Mouse (Mus musculus) heart, adult 11 months (tissue): ENCODE results near the gene Npr2.

Experiments
- DNase-seq: peaks from one replicate; pipeline ENCODE4 v3.0.0; 2022

Gene Npr2

DNA sequence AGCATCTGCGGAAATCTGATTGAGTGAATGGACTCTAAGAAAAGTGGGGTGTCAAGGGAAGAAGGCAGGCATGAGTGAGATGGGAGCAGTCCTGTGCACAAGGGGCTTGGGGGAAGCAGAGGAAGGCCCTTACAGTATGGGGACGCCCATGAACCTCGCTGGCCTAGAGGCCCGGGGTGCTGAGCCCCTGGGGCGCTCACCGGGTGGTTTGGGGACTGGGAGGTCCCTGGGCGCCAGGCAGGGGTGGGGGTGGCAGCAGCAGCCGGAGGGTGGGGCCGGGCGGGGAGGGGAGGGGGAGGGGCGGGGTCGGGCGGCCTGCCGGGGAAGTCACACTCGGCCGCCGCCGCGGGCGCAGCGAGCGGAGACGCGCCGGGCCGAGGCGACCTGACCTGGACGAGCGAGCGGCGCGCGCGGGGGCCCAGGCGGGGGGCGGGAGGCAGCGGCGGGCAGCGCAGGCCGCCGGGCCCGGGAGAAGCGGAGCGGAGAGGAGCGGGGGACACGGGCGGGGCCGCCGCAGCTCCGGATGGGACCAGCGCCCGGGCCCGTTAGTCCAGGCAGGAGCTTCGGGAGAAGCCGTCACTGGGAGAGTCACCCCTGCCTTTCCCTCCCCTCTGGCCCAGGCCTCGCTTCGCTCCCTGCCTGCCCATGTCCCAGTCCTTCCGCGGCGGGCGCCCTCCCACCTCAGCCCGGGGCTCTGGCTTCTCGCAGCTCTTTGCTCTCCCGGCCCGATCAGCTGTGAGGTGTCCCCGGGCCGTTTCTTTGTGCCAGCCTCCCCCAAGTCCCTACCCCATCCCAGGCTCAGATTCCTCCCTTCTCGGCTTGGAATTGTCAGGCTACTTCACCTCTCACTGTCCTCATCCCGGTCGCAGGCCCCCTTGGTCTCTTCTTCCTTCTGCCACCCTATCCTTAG is at the start of gene Npr2:
Gene Npr2, plus strand, starts transcription at position 890 of the 910 bp plus-strand sequence.
- DNase-seq = peak; percentile 98

GRCm38 (mm10) chr4:43582241-43582640 is 49.5 kb upstream of the Npr2 start:
- DNase-seq = peak; percentile 76

- peak; percentile 95 for DNase-seq
These were observed 48.3 kb upstream of the Npr2 start for GRCm38 (mm10) chr4:43583421-43583820.

- peak; percentile 97 for DNase-seq
These were observed 47.0 kb upstream of the Npr2 start, which contains the start of gene Msmp for GRCm38 (mm10) chr4:43584444-43585416. Msmp (minus strand) TSS chr4:43584494.

- DNase-seq = peak; percentile 88
These were observed 46.1 kb upstream of the Npr2 start for GRCm38 (mm10) chr4:43585682-43586081.

DNA sequence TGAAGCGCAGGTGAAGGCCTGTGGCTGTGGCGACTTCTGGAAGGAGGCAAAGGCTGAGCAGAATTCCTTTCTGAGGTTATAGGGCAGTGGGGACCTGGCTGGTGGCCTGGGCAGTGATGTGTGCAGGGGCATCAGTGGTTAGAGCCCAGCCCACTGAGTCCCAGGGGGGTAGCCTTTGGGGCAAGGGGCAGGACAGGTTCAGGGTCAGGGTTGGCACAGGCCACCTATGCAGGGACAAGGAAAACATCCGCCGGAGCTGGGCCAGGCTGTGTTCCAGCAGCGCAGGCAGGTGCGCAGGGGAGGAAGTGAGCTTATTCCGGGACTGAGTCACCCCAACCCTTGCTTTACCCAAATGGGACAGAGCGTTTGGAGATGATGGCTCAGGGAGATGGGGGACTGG is 45.3 kb upstream of the Npr2 start:
- DNase-seq = peak; percentile 99

- peak; percentile 98 for DNase-seq
These were observed 44.1 kb upstream of the Npr2 start for GRCm38 (mm10) chr4:43587681-43588080.

DNA sequence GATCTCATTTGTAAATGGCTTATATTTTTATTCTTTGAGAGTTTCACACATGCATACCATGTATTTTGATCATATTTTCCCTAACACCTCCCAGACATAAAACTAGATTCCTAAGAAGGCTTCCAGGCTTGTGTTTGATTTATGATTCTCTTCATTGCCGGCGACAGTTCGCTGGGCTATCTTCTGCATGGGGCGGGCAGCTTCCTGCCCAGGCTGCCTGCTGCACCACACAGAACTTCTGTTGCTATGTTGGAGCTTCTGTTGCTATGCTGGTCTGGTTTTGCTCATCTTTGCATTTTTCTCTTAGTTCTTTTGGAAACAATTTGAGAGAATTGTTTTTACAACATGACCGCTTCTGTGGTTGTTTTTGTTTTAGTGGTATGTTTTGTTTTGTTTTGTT is 40.2 kb upstream of the Npr2 start:
- DNase-seq = no peak

GRCm38 (mm10) chr4:43591961-43592360 is 39.8 kb upstream of the Npr2 start:
- peak; percentile 64 for DNase-seq

DNA sequence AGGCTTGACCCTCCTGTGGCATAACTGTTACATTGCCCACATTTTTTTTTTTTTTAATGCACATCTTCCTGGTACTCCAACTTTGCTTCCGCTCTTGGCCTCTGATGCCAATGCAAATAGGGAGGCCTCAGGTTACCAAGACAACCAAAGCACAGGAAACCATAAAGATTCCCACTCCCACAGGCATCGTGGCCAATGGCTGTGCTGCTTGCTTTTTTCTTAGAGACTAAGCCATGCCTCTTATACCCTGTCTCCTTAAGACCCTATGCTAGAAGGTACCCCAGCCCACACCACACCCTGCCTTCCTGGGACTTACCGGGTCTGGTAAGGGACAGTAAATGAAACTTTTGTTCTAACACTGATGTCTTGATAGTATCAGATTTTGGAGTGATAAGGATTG is 38.3 kb upstream of the Npr2 start:
- DNase-seq = peak; percentile 74

- peak; percentile 76 for DNase-seq
These were observed 35.1 kb upstream of the Npr2 start for GRCm38 (mm10) chr4:43596597-43596996.

- DNase-seq = peak; percentile 36
These were observed 33.5 kb upstream of the Npr2 start for GRCm38 (mm10) chr4:43598200-43598599.

GRCm38 (mm10) chr4:43598650-43599380 is 32.9 kb upstream of the Npr2 start:
- peak; percentile 57 for DNase-seq

DNA sequence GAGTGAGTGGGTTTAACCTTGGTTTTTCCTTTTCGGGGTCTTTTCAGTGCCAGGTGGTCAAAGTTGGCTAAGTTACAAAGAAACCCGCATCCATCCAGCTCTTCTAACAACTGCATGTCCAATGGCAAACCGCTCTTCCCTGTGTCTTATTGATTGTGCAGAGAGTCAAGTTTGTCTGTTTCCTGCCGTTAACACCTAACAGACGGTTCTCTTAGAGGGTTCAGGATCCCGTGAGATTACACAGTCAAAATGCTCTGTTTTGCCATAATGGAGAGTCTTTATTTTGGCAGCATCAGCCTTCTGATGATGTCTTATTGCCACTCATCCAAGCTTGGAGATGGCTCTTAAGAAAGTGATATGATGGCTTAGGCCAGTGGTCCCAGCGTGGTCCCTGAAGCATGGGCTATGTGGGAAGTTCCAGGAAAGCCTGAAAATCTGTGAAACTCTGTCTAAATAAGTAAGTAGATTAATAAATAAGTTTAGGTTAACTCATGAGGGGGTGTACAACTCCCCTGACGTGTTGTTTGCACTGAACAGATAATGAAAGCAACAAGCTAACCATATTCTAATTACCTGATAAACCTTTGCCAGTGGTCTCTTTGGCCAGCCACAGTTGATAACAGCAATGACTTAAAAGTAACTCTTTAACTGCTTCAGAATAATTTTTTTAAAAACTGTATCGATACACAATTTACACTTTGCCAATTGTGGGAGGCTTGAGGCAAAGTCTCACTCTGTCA is 31.4 kb upstream of the Npr2 start:
- peak; percentile 61 for DNase-seq

DNA sequence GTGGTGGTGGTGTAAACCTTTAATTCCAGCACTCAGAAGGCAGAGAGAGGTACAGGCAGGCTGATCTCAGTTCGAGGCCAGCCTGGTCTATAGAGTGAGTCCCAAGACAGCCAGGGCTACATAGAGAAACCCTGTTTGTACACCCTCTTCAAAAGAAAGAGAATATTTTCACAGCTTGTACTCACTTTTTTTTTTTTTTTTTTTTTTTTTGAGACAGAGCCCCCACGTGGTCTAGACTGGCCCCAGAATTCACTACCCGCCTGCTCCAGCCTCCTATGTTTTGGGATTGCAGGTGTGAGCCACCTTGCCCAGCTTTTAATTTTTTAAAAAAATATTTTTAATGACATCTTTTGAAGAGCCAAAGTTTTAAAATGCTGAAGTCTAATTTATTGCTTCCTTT is 27.6 kb upstream of the Npr2 start:
- no peak for DNase-seq

GRCm38 (mm10) chr4:43604751-43605685 is 26.7 kb upstream of the Npr2 start:
- DNase-seq = peak; percentile 72

DNA sequence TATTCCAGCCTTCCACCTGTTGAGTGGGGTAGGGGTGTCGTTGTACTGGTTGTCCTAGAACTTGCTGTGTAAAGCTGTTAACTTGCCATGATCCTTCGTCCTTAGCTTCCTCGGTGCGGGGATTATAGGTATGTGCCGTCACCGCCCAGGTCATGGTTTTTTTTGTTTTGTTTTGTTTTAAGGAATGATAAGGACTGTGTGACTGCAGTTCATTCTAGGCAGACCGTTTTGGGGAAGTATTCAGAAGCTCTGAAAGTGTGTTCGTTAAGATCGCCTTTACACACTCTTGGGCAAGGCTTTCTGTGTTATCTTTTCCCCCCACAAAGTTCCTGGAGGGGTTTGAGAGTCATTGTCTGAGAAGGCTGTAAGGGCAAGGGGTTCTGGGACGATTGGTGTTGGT is 19.2 kb upstream of the Npr2 start:
- DNase-seq = peak; percentile 36

DNA sequence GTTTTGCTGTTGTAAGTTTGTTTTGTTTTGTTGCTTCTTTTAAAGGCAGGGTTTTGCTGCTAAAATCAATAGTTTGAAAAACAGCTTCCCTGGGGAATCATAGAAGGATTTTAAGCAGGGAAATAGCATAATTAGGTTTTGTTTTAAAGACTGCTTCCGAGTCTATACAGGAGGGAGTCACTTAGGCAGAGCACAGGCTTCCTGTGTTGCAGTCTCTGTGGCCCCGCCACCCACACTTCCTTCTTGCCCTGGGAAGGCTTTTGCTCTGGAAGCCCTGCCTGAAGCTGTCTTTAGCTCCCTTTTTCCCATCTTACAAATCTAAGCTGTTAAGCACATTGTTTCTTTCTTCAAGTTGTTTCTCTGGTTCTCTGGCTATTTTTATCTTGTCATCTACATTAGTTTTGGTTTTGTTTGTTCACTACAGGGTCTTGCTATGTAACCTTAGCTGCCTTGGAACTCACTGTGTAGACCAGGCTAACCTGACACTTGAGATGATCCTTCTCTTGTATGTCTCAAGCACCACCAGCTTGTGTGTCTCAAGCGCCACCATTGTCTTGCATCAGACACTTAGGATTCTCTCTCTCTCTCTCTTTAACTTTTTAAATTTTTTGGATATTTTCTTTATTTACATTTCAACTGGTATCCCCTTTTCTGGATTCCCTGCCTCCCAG is 18.5 kb upstream of the Npr2 start:
- peak; percentile 89 for DNase-seq

DNA sequence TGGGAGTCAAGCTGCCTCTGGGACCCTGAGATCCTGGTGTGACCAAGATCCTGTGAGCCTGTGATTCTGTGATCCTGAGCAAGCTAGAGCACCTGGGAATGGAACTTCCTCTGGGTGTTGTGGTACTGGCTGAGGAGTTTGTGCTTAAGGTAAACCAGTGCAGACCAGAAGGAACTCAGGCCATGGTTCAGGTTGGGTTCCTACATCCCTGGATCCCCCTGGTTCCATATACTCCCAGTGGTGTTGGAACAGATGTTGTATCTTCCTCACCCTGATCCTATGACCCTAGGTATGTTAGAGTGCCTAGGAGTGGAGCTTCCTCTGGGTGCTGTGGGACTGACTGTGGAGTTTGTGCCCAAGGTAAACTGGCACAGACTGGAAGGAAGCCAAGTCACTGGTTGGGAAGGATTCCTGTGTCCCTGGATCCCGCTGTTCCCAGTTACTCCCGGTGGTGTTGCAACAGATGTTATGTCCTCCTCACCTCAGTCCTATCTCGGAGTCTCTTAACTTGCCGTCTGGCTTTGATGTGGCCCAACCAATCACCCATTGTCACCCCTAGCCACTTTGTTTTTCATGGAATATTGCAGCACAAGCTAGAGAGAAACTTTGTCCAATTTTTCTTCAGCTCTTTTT is 11.5 kb upstream of the Npr2 start:
- DNase-seq = peak; percentile 81
